Comparison of ENCODE assay signal across 13 mouse cellular contexts in the genomic region with DNA sequence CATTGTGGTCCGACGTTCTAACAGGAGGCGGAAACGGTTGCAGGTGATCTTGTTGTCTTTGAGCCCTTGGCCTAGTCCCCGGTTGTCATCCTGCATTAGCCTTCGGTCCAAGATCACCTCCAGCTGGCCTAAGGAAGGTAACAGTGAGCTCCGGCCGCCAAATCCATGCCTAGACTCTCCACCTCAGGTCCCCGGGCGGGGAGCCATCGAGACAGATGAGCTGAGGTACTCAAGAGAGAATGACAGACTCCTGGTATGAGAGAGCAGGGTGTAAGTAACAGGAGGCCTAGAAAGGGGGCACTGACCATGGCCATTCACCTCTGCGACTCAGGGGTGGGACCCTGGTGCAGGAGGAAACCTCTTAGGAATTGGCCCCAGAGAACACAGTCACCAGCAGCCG. TPM values are rescaled to one million over a fixed set of nuclear protein-coding genes. Genes with fewer than 3 reads are reported as not detected.
DNase-seq lines count a peak whose midpoint lies in the region; ATAC-seq lines count a peak whose summit lies in the region.
"Had no signal": no experiment of that assay in that cellular context is flagged by ENCODE, and none has a peak within 500 bp of the region (broad histone marks: within the 10 kb centered on the region; RNA-seq: fewer than 3 reads in every experiment).

No protein-coding gene starts in this region.

- H3K4me3 ChIP-seq in hindbrain, embryonic 12.5 days: no peak overlapping the region
- no peak overlapping the region for H3K4me3 ChIP-seq in hindbrain, embryonic 14.5 days (replicated peaks; ENCODE audit: low read length)
- H3K4me3 ChIP-seq: liver, embryonic 15.5 days; midbrain, embryonic 15.5 days had no signal

- H3K4me1 ChIP-seq in hindbrain, embryonic 12.5 days: peaks cover 10% of the 10 kb centered on the region
- no peaks in the 10 kb centered on the region for H3K4me1 ChIP-seq in hindbrain, embryonic 14.5 days (replicated peaks; ENCODE audit: control insufficient read depth, insufficient read depth, low read length)
- H3K4me1 ChIP-seq: midbrain, embryonic 15.5 days had no signal

- H3K4me2 ChIP-seq in hindbrain, embryonic 12.5 days (replicated peaks): no peak overlapping the region
- H3K4me2 ChIP-seq in hindbrain, embryonic 14.5 days (replicated peaks): no peak overlapping the region
- H3K4me2 ChIP-seq: liver, embryonic 15.5 days; midbrain, embryonic 15.5 days had no signal

- H3K9me3 ChIP-seq in hindbrain, embryonic 12.5 days (replicated peaks): no peaks in the 10 kb centered on the region
- no peaks in the 10 kb centered on the region for H3K9me3 ChIP-seq in hindbrain, embryonic 14.5 days (ENCODE audit: control insufficient read depth, low read length)
- H3K9me3 ChIP-seq: G1E; liver, embryonic 15.5 days; midbrain, embryonic 15.5 days had no signal

- no peaks in the 10 kb centered on the region for H3K27me3 ChIP-seq in hindbrain, embryonic 12.5 days
- no peaks in the 10 kb centered on the region for H3K27me3 ChIP-seq in hindbrain, embryonic 14.5 days (ENCODE audit: control insufficient read depth, insufficient read depth, low read length)
- H3K27me3 ChIP-seq: liver, embryonic 15.5 days; midbrain, embryonic 15.5 days had no signal

- no peak overlapping the region for H3K9ac ChIP-seq in hindbrain, embryonic 12.5 days
- no peak overlapping the region for H3K9ac ChIP-seq in hindbrain, embryonic 14.5 days
- H3K9ac ChIP-seq: liver, embryonic 15.5 days; midbrain, embryonic 15.5 days had no signal

- 84% methylated on average over 13 of the region's 13 CpGs for WGBS in hindbrain, embryonic 12.5 days
- 89% methylated on average over 13 of the region's 13 CpGs for WGBS in hindbrain, embryonic 14.5 days

- DNase-seq in frontal cortex, postnatal 10 days (ENCODE audit: low spot score in 2 of 2): no peak
- DNase-seq in hindbrain, embryonic 14.5 days (ENCODE audit: low spot score): no peak
- DNase-seq in retina, postnatal 1 day: peak; percentile 64
- DNase-seq in retina, embryonic 14.5 days (ENCODE audit: low spot score): no peak
- no peak for DNase-seq in adrenal gland, postnatal 4 days (ENCODE audit: low spot score in 2 of 2)
- DNase-seq: adrenal gland, postnatal 10 days; kidney, postnatal 14 days had no signal

- ATAC-seq in frontal cortex, adult (ENCODE audit: low TSS enrichment): 0 out of 2 replicates have a peak, but pooled peaks have one; percentile 14
- no peak for ATAC-seq in hindbrain, embryonic 12.5 days (ENCODE audit: low FRiP score)
- ATAC-seq in hindbrain, embryonic 14.5 days (ENCODE audit: low FRiP score): no peak
- ATAC-seq: intestine, embryonic 16.5 days; midbrain, embryonic 15.5 days had no signal

- H3K36me3 ChIP-seq in hindbrain, embryonic 12.5 days: peaks cover 87% of the 10 kb centered on the region
- peaks cover 90% of the 10 kb centered on the region for H3K36me3 ChIP-seq in hindbrain, embryonic 14.5 days (replicated peaks; ENCODE audit: control insufficient read depth, insufficient read depth)

- H3K27ac ChIP-seq in hindbrain, embryonic 12.5 days: peak overlapping the region; percentile 40; the same call in 1 of the 2 replicates
- no peak overlapping the region for H3K27ac ChIP-seq in hindbrain, embryonic 14.5 days
- H3K27ac ChIP-seq: liver, embryonic 15.5 days; midbrain, embryonic 15.5 days had no signal

RNA-seq across cellular contexts. Expression of gene Hddc3, which starts 13.4 kb away (rescaled TPM):
- polyA plus RNA-seq in hindbrain, embryonic 12.5 days (2016; fragmentation: Nextera tagmentation; extraction: Ambion mirVana): 20.2 and 22.0 TPM in 2 replicates
- polyA plus RNA-seq in hindbrain, embryonic 14.5 days (2014; fragmentation: Nextera tagmentation; extraction: Ambion mirVana): 18.7 and 23.4 TPM in 2 replicates
- 10 to 100 TPM; 41.8 to 42.4 TPM for total RNA-seq in adrenal gland, postnatal 4 days (2021)

RNA-seq across cellular contexts. Expression of gene Man2a2, which starts 14.8 kb away (rescaled TPM):
- polyA plus RNA-seq in hindbrain, embryonic 12.5 days (2016; fragmentation: Nextera tagmentation; extraction: Ambion mirVana): 27.2 and 30.9 TPM in 2 replicates
- 18.9 and 21.6 TPM in 2 replicates for polyA plus RNA-seq in hindbrain, embryonic 14.5 days (2014; fragmentation: Nextera tagmentation; extraction: Ambion mirVana)
- 100 to 1,000 TPM; 106 to 111 TPM for total RNA-seq in adrenal gland, postnatal 4 days (2021)

RNA-seq across cellular contexts. Expression of gene Unc45a, which starts 15.5 kb away (rescaled TPM):
- 56.2 and 60.6 TPM in 2 replicates for polyA plus RNA-seq in hindbrain, embryonic 12.5 days (2016; fragmentation: Nextera tagmentation; extraction: Ambion mirVana)
- 43.3 and 43.9 TPM in 2 replicates for polyA plus RNA-seq in hindbrain, embryonic 14.5 days (2014; fragmentation: Nextera tagmentation; extraction: Ambion mirVana)
- total RNA-seq in adrenal gland, postnatal 4 days (2021): 10 to 100 TPM; 43.6 to 53.5 TPM

RNA-seq across cellular contexts. Expression of gene Fes, which starts 31.4 kb away (rescaled TPM):
- polyA plus RNA-seq in hindbrain, embryonic 12.5 days (2016; fragmentation: Nextera tagmentation; extraction: Ambion mirVana): 10.2 and 11.8 TPM in 2 replicates
- 3.8 and 4.6 TPM in 2 replicates for polyA plus RNA-seq in hindbrain, embryonic 14.5 days (2014; fragmentation: Nextera tagmentation; extraction: Ambion mirVana)
- 10 to 100 TPM; 19.3 to 21.1 TPM for total RNA-seq in adrenal gland, postnatal 4 days (2021)

RNA-seq across cellular contexts. Expression of gene Rccd1, which starts 32.1 kb away (rescaled TPM):
- 9.8 and 14.1 TPM in 2 replicates for polyA plus RNA-seq in hindbrain, embryonic 12.5 days (2016; fragmentation: Nextera tagmentation; extraction: Ambion mirVana)
- polyA plus RNA-seq in hindbrain, embryonic 14.5 days (2014; fragmentation: Nextera tagmentation; extraction: Ambion mirVana): 9.4 and 11.6 TPM in 2 replicates
- 10 to 100 TPM; 15.8 to 20.5 TPM for total RNA-seq in adrenal gland, postnatal 4 days (2021)
